Mouse (Mus musculus) cortical plate, adult 2 months (tissue): ENCODE results near the gene Pkp1. TPM values are rescaled to one million over a fixed set of nuclear protein-coding genes. Genes with fewer than 3 reads are reported as not detected.

Experiments
- H3K27ac ChIP-seq: fragments of 200-500 bp; 2 replicates; pipeline ENCODE4 v1.5.1; 2012; ENCODE audit warnings: low read length, control low read depth, inconsistent platforms; ENCODE audit not compliant: insufficient read depth
- H3K4me1 ChIP-seq: fragments of 200-500 bp; 2 replicates; pipeline ENCODE4 v1.6.1; 2011; ENCODE audit warnings: low read length; ENCODE audit not compliant: control insufficient read depth, insufficient read depth
- H3K4me3 ChIP-seq: fragments of 200-500 bp; 2 replicates; pipeline ENCODE4 v1.5.1; 2011; ENCODE audit warnings: mild to moderate bottlenecking, low read length, control low read depth; ENCODE audit not compliant: insufficient read depth
- CTCF ChIP-seq: fragments of 200-500 bp; IDR thresholded peaks from 2 replicates; pipeline ENCODE4 v1.5.1; 2011; ENCODE audit warnings: mild to moderate bottlenecking, control low read depth, low read length; ENCODE audit not compliant: insufficient read depth; ENCODE audit errors: extremely low read depth
- POLR2A ChIP-seq: fragments of 200-500 bp; IDR thresholded peaks from 2 replicates; pipeline ENCODE4 v1.6.1; 2011; ENCODE audit warnings: mild to moderate bottlenecking, low read length, control low read depth; ENCODE audit not compliant: insufficient read depth; ENCODE audit errors: extremely low read depth
- polyA plus RNA-seq: library from polyadenylated mRNA; depleted of rRNA; stranded (reverse); fragments of >200 nt; gene quantifications from 2 replicates; pipeline ENCODE4 v1.2.3, GENCODE M21; 2012; rRNA removed

Gene Pkp1
- polyA plus RNA-seq = 0.15 and 0.25 TPM in 2 replicates

DNA sequence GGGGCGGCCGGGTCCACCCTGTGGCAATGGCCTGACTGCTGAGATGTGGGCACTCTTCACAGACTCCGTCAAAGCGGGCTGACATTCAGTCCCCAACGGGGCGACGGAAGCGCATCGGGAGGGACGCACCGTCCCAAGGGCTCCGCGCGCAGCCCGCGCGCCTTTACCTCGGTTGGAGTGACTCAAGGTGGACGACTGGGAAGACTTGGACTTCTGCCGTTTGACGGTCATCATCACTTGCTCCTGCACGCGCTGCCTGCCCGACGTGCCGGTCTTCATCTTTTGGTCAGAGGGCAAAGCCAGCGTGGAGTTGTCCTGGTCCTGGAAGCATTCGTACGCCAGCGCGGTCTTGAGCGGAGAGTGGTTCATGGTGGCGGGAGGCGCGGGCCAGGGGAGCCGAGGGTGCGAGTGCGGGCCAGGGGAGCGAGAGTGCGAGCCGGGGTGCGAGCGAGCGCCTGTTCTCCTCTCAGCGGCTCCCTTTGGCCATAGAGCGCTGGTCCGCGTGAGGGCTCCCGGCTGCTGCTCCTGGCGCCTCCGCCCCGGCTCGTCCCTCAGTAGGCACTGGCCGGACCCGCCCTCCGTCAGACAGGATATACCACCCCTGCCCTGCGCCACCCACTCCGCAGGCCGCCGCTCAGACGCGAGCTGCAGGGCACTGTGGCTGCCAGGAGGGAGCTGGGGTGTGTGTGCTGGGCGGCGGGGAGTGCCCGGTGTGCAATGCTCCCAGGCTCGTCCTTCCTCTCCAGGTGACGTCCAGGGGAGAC, at the start of gene Pkp1:
Pkp1 (minus strand) TSS at position 564 of the 764 bp plus-strand sequence.
- no peak within 1 kb of the TSS for H3K27ac ChIP-seq
- H3K4me3 ChIP-seq = no peak within 1 kb of the TSS
- TF ChIP-seq POLR2A = no peak
- TF ChIP-seq CTCF = no peak
- no peaks in the 10 kb centered on the region for H3K4me1 ChIP-seq

DNA sequence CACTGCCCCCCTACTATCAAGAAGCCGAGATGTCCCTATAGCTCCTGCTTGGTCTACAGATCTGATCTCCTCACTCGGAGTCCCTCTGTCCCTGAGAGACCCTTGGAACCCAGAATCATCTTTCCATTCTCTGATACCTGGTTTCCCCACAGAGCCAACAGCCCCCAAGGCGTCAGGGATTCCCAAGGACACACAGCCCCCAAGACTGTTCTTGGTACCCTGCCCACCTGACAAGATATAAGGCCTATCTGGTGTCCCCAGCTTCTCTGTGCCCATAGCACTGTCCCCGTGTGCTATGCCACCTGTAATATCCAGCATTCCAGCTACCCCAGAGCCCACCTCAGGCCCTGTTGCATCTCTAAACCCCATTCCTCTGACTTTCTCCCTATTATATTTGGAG, 48.7 kb upstream of the Pkp1 start:
- Histone ChIP-seq H3K4me1 (no peaks in the 10 kb centered on the region), H3K27ac (no peak overlapping the region), H3K4me3 (no peak overlapping the region)
- TF ChIP-seq CTCF (no peak), POLR2A (no peak)

DNA sequence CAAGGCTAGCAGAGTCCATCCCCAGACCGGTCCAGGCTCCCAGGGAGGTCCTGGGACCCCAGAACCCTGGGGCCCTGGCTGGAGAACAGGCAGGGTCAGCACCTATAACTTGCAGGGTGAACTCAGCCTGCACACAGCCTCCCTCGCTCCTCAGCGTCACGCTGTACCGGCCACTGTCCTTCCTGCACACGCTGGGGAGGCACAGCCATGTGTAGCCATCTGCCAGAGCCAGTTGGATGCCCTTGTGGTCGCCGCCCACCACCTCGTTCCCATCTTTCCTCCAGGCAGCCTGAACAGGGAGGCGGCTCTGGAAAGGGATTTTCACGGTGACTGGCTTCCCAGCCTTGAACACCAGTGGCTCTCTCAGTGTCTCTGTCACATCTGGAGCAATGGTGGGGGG, 45.6 kb upstream of the Pkp1 start:
- Histone ChIP-seq H3K4me3 (no peak overlapping the region), H3K27ac (no peak overlapping the region), H3K4me1 (no peaks in the 10 kb centered on the region)
- TF ChIP-seq CTCF = no peak
- TF ChIP-seq POLR2A = no peak

DNA sequence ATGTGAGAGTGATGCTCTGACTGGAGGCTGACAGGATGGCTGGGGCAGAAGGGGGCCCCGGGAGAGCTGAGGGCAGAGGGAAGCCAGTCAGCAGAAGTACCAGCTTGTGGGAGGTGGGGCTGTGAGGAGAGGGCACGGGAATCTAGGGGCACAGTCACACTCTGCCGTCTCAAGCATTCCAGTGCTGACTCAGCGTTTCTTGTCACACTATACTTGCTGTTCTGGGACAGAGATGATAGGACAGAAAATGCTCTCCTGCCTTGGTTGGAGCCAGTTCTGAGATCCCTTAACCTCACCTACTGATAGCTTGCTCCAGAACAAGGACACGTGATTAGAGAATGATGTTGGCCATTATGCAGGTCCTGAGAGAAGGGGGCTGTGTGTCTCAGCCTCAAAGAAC, 44.2 kb upstream of the Pkp1 start:
- Histone ChIP-seq H3K4me3 (no peak overlapping the region), H3K27ac (no peak overlapping the region), H3K4me1 (no peaks in the 10 kb centered on the region)
- TF ChIP-seq CTCF (no peak), POLR2A (no peak)

DNA sequence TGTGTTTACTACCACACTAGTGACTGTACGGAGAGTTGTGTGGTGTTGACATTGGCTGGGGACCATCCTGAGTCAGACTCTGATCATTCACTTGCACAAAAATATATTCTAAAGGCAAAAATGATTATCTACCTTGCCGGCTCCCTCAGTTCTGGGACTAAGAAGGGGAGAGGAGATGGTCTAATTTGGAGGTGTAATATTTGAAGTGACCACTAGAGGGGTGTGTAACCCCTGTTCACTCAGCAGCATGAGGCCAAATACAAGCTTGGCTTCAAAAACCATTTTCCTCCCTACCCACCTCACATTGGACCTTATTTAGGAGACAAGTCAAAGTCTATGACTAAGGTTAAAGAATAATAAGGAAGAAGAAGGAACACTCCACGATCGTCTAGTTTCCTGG, 39.5 kb upstream of the Pkp1 start:
- Histone ChIP-seq H3K4me1 (no peaks in the 10 kb centered on the region), H3K4me3 (no peak overlapping the region), H3K27ac (no peak overlapping the region)
- TF ChIP-seq POLR2A = no peak
- peak; percentile 81 for TF ChIP-seq CTCF

DNA sequence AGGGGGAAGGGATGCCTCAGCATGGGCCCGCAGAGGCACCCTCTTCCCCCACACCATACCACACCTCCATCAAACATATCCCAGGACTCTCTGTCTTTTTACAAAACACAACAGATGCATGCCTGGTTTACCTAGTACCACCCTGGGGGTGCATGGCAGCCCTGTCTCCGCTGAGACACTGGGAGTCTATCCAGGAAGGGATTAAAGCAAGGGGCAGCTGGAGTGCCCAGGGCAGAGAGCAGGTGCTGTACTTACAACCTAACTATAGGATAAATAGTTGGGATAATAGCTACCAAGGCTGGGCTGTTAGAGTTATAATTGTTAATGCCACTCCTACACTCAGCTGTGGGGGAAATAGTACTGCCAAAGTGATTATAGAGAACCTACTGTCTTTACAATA, 29.9 kb upstream of the Pkp1 start:
- Histone ChIP-seq H3K27ac (no peak overlapping the region), H3K4me3 (no peak overlapping the region), H3K4me1 (0 out of 2 replicates have a peak, but pooled peaks cover 2% of the 10 kb centered on the region)
- TF ChIP-seq CTCF = no peak
- TF ChIP-seq POLR2A = no peak

DNA sequence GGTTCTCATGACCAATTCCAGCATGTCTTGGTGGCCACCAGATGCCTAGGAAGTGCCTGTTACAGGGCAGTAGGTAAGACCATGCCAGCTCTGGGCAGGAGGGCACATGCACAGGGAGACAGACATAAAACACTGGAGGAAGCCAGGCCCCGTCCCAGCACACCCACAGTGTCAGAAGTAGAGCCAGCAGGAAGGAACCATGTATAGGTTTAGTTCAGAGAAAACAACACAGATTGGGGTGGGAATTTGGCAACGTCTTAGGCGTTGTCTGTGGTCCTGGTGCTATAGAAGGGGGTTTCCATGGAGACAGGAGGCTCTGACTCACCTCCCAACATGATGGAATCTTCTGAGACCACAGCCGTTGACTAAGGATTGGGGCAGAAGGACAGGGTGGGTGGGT, 27.2 kb upstream of the Pkp1 start:
- Histone ChIP-seq H3K27ac (no peak overlapping the region; the same call in 1 of the 2 replicates), H3K4me1 (0 out of 2 replicates have a peak, but pooled peaks cover 2% of the 10 kb centered on the region), H3K4me3 (no peak overlapping the region)
- no peak for TF ChIP-seq CTCF
- TF ChIP-seq POLR2A = no peak

DNA sequence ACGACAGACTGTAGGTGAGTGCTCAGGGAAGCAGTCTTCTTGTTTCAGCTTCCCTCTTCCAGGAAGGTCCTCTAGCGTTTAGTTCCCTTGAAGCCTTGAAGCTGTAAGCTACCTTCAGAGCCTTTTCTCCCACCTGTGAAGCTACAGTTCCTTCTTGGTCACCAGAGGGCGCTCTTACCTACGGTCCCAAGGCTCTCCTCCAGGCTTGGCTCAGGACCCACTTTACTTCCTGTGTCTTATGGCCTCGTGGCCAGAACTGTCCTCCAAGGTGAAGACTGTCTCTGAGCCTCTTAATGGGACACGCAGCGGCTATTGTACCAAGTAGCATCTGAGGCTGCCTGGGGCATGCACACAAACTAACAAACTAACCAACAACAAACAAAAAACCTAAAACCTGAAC, 26.7 kb upstream of the Pkp1 start:
- Histone ChIP-seq H3K27ac (no peak overlapping the region; the same call in 1 of the 2 replicates), H3K4me1 (0 out of 2 replicates have a peak, but pooled peaks cover 2% of the 10 kb centered on the region), H3K4me3 (no peak overlapping the region)
- peak; percentile 78 for TF ChIP-seq CTCF
- TF ChIP-seq POLR2A = no peak

DNA sequence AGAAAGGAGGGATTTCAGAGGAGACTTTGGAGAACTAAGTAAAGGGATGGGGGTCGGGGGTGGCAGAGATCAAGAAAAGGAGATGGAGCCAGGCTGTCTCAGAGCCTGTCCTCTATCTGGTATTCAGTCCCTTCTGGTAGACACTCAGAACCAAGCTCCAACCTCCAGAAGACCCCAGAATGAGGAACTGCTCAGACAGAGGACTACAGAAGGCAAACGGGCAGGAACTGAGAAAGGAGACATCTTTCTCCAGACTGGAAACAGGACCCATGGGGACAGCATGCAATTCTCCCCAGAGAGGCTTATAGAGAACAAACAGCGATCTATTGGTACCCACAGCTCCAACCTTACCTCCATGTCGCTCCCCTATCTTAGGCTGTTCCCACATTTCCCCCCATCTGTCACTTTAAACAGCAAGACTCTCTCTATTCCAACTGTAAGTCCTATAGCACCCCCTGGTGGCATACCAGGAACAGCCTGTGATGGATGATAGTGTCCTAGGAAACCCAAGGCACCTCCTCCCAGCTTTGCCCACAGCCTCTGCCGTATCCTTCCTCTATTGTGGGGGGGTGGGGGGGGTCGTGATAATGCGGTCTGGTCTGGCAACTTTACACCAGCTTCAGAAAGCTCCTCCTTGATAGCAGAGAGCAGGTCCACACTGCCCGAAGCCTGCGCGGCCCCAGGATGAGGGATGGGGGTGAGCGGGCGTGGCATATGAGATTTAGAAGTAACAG, 25.7 kb upstream of the Pkp1 start:
- H3K27ac ChIP-seq = no peak overlapping the region
- TF ChIP-seq POLR2A = no peak
- TF ChIP-seq CTCF = peak; percentile 81
- 0 out of 2 replicates have a peak, but pooled peaks cover 2% of the 10 kb centered on the region for H3K4me1 ChIP-seq
- no peak overlapping the region for H3K4me3 ChIP-seq

DNA sequence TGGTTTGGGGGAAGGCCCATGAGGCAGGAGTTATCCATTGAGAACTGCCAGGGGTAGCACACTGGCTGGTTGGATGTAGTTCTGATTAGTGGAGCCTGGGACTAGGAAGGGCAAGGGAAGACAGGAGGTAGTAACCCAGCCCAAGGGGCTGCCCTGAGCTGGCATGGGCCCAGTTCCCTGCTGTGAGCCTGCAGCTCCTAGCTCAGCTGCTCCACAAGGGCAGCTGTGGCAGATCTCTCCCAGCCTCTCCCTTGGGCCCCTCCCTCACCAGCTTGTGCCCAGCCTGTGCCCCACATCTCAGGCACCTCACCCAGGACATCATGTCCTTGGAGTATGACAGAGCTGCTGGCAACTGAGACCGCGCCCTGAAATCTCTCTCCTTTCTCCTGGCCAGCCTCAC, 24.7 kb upstream of the Pkp1 start:
- H3K4me1 ChIP-seq = 0 out of 2 replicates have a peak, but pooled peaks cover 2% of the 10 kb centered on the region
- TF ChIP-seq CTCF (no peak), POLR2A (no peak)

More for the DNA sequence above, 24.7 kb upstream of the Pkp1 start:
- no peak overlapping the region for H3K27ac ChIP-seq
- H3K4me3 ChIP-seq = no peak overlapping the region
